8 mouse cellular contexts compared by ENCODE assay signal in genomic region chr10:78591406-78592328, GRCm38 (mm10). TPM values are rescaled to one million over a fixed set of nuclear protein-coding genes. Genes with fewer than 3 reads are reported as not detected.
A peak's percentile ranks its signal among the peaks of the same experiment; 100 is the strongest.
DNase-seq lines count a peak whose midpoint lies in the region; ATAC-seq and TF ChIP-seq lines count a peak whose summit lies in the region.
"Had no signal": no experiment of that assay in that cellular context is flagged by ENCODE, and none has a peak within 500 bp of the region (broad histone marks: within the 10 kb centered on the region; RNA-seq: fewer than 3 reads in every experiment).

TSS of gene Syde1 (minus strand) at chr10:78591964.

- H3K9ac ChIP-seq in intestine, embryonic 16.5 days (ENCODE audit: low read depth, low read length) = peak within 1 kb of the TSS; percentile 81
- H3K9ac ChIP-seq in liver, postnatal 0 days (replicated peaks) = peak within 1 kb of the TSS; percentile 66
- H3K9ac ChIP-seq in neural tube, embryonic 15.5 days (replicated peaks) = peak within 1 kb of the TSS; percentile 59

- no peak for TF ChIP-seq CTCF in cortical plate, adult 2 months (IDR thresholded peaks at IDR 0.05; ENCODE audit: extremely low read depth, insufficient read depth, low read length)
- no peak; the same call in 1 of the 2 replicates for TF ChIP-seq CTCF in liver, postnatal 0 days (IDR thresholded peaks at IDR 0.05; ENCODE audit: low read depth)

- TF ChIP-seq EP300 in liver, postnatal 0 days (IDR thresholded peaks at IDR 0.05; ENCODE audit: low read depth) = 0 out of 2 replicates have a peak, but pooled peaks have one; percentile 22

- H3K4me2 ChIP-seq in intestine, embryonic 16.5 days (ENCODE audit: low read depth, low read length) = peak within 1 kb of the TSS; percentile 61
- H3K4me2 ChIP-seq in liver, postnatal 0 days (ENCODE audit: low read depth, low read length) = peak within 1 kb of the TSS; percentile 67
- H3K4me2 ChIP-seq in neural tube, embryonic 15.5 days = peak within 1 kb of the TSS; percentile 68

- 5% methylated on average over 43 of the region's 54 CpGs for WGBS in intestine, embryonic 16.5 days
- 4% methylated on average over 46 of the region's 54 CpGs for WGBS in liver, postnatal 0 days (ENCODE audit: insufficient replicate concordance)
- WGBS in neural tube, embryonic 15.5 days = 4% methylated on average over 50 of the region's 54 CpGs

- H3K9me3 ChIP-seq in intestine, embryonic 16.5 days (ENCODE audit: control insufficient read depth, low read length) = no peaks in the 10 kb centered on the region
- H3K9me3 ChIP-seq in liver, postnatal 0 days (ENCODE audit: low read length) = no peaks in the 10 kb centered on the region
- H3K9me3 ChIP-seq in neural tube, embryonic 15.5 days (replicated peaks) = no peaks in the 10 kb centered on the region

- H3K4me3 ChIP-seq in cortical plate, adult 2 months (ENCODE audit: insufficient read depth, low read length) = peak within 1 kb of the TSS; percentile 50
- H3K4me3 ChIP-seq in intestine, embryonic 16.5 days (ENCODE audit: low read length) = peak within 1 kb of the TSS; percentile 66
- H3K4me3 ChIP-seq in liver, postnatal 0 days (ENCODE audit: low read depth, low read length) = peak within 1 kb of the TSS; percentile 53
- H3K4me3 ChIP-seq in neural tube, embryonic 15.5 days (replicated peaks) = peak within 1 kb of the TSS; percentile 47

- DNase-seq in ZHBTc4 (ENCODE audit: low read depth, low spot score) = peak; percentile 56
- DNase-seq in heart, adult 11 months = peak; percentile 98
- DNase-seq in liver, postnatal 0 days = peak; percentile 64

- TF ChIP-seq POLR2A in cortical plate, adult 2 months (IDR thresholded peaks at IDR 0.05; ENCODE audit: extremely low read depth, insufficient read depth, low read length) = no peak

- no peak within 1 kb of the TSS for H3K27ac ChIP-seq in cortical plate, adult 2 months (ENCODE audit: insufficient read depth, low read length)
- H3K27ac ChIP-seq in intestine, embryonic 16.5 days (ENCODE audit: low read length) = peak within 1 kb of the TSS; percentile 85
- peak within 1 kb of the TSS; percentile 85 for H3K27ac ChIP-seq in liver, postnatal 0 days (ENCODE audit: low read depth)
- H3K27ac ChIP-seq in neural tube, embryonic 15.5 days (replicated peaks) = peak within 1 kb of the TSS; percentile 68
- H3K27ac ChIP-seq: macrophage had no signal

- H3K36me3 ChIP-seq in intestine, embryonic 16.5 days (ENCODE audit: control insufficient read depth, insufficient read depth, low read length) = peaks cover 10% of the 10 kb centered on the region; the same call in 1 of the 2 replicates
- no peaks in the 10 kb centered on the region for H3K36me3 ChIP-seq in liver, postnatal 0 days (replicated peaks; ENCODE audit: insufficient read depth, low read length)
- H3K36me3 ChIP-seq in neural tube, embryonic 15.5 days = no peaks in the 10 kb centered on the region

- peak; percentile 77 for ATAC-seq in intestine, embryonic 16.5 days
- ATAC-seq in liver, postnatal 0 days = peak; percentile 71
- ATAC-seq in neural tube, embryonic 15.5 days (ENCODE audit: low FRiP score) = peak; percentile 73; the same call in 1 of the 2 replicates
- ATAC-seq in megakaryocyte-erythroid progenitor cell, adult 5-6 weeks (replicated peaks; ENCODE audit: low FRiP score, low TSS enrichment, poor library complexity, severe bottlenecking) = no peak; the same call in 1 of the 2 replicates

- H3K27me3 ChIP-seq in intestine, embryonic 16.5 days (replicated peaks; ENCODE audit: control insufficient read depth, insufficient read depth, low read length) = no peaks in the 10 kb centered on the region
- H3K27me3 ChIP-seq in liver, postnatal 0 days (ENCODE audit: insufficient read depth, low read length) = peaks cover 16% of the 10 kb centered on the region
- H3K27me3 ChIP-seq in neural tube, embryonic 15.5 days (replicated peaks) = peaks cover 7% of the 10 kb centered on the region; the same call in 1 of the 2 replicates

- no peaks in the 10 kb centered on the region for H3K4me1 ChIP-seq in cortical plate, adult 2 months (ENCODE audit: control insufficient read depth, insufficient read depth, low read length)
- H3K4me1 ChIP-seq in intestine, embryonic 16.5 days (ENCODE audit: control insufficient read depth, insufficient read depth, low read length) = peaks cover 8% of the 10 kb centered on the region
- H3K4me1 ChIP-seq in liver, postnatal 0 days (ENCODE audit: insufficient read depth) = peaks cover 6% of the 10 kb centered on the region; the same call in 1 of the 2 replicates
- H3K4me1 ChIP-seq in neural tube, embryonic 15.5 days = peaks cover 8% of the 10 kb centered on the region

RNA-seq across cellular contexts. Expression of gene Syde1, which starts in this region (rescaled TPM):
- polyA plus RNA-seq in cortical plate, adult 2 months (2012; rRNA removed) = 8.9 and 9.3 TPM in 2 replicates
- polyA plus RNA-seq in intestine, embryonic 16.5 days (2015; fragmentation: Nextera tagmentation; extraction: Ambion mirVana) = 12.5 and 13.4 TPM in 2 replicates
- 1.5 TPM in 2 replicates for polyA plus RNA-seq in liver, postnatal 0 days (2015; fragmentation: Nextera tagmentation; extraction: Ambion mirVana)
- polyA plus RNA-seq in neural tube, embryonic 15.5 days (2015; fragmentation: Nextera tagmentation; extraction: Ambion mirVana) = 3.3 and 4.9 TPM in 2 replicates
- 0.32 TPM in 1 of 2 replicates, not detected in the other for total RNA-seq in megakaryocyte-erythroid progenitor cell, adult 5-6 weeks (2014; fragmentation: Nextera tagmentation)
- total RNA-seq in megakaryocyte-erythroid progenitor cell, adult 5-6 weeks (2017) = not detected in 2 replicates
